8 mouse cellular contexts compared by ENCODE assay signal in the genomic region with DNA sequence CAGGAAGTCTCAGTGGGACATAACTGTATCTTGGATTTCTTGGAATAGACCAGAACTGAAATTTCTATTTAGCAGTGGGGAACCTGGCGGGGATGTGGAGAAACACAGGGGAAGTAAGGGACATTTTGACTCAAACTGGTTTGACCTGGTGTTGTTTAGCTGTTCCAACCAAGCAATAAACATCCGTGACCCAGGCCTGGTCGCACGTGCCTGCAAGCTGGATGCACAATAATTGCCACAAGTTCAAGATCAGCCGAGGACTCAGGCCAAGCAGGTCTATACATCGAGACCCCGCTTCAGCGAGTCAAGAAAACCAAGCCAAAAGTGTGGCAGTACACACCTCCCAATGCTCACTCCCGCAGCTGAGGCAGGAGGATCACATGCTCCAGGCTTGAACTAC. TPM values are rescaled to one million over a fixed set of nuclear protein-coding genes. Genes with fewer than 3 reads are reported as not detected.
A peak's percentile ranks its signal among the peaks of the same experiment; 100 is the strongest.
DNase-seq lines count a peak whose midpoint lies in the region; ATAC-seq and TF ChIP-seq lines count a peak whose summit lies in the region.

No protein-coding gene starts in this region.

- no peak overlapping the region for H3ac ChIP-seq in myocyte (ENCODE audit: control insufficient read depth, insufficient read length)

- H3K9ac ChIP-seq in kidney, embryonic 14.5 days (ENCODE audit: low read depth, low read length) = no peak overlapping the region
- H3K9ac ChIP-seq in embryonic facial prominence, embryonic 14.5 days (ENCODE audit: low read depth, low read length) = no peak overlapping the region
- no peak overlapping the region for H3K9ac ChIP-seq in hindbrain, postnatal 0 days (replicated peaks; ENCODE audit: low read length)

- TF ChIP-seq POLR2A in myocyte (IDR thresholded peaks at IDR 0.05; ENCODE audit: insufficient read length, low read depth) = no peak
- no peak for TF ChIP-seq POLR2A in thymus, adult 2 months (IDR thresholded peaks at IDR 0.05; ENCODE audit: control insufficient read depth, extremely low read depth, insufficient read depth, low read length, poor library complexity)

- no peaks in the 10 kb centered on the region for H3K36me3 ChIP-seq in kidney, embryonic 14.5 days (ENCODE audit: control insufficient read depth, insufficient read depth, low read length)
- no peaks in the 10 kb centered on the region for H3K36me3 ChIP-seq in embryonic facial prominence, embryonic 14.5 days (ENCODE audit: control insufficient read depth, insufficient read depth, low read length)
- no peaks in the 10 kb centered on the region for H3K36me3 ChIP-seq in hindbrain, postnatal 0 days (ENCODE audit: insufficient read depth, low read length)
- no peaks in the 10 kb centered on the region for H3K36me3 ChIP-seq in myocyte (ENCODE audit: control insufficient read depth, insufficient read depth)
- H3K36me3 ChIP-seq in thymus, adult 2 months (ENCODE audit: control insufficient read depth, insufficient read depth, low read length) = no peaks in the 10 kb centered on the region

- H3K9me3 ChIP-seq in kidney, embryonic 14.5 days (ENCODE audit: control insufficient read depth, low read length) = no peaks in the 10 kb centered on the region
- H3K9me3 ChIP-seq in embryonic facial prominence, embryonic 14.5 days (ENCODE audit: control insufficient read depth, low read length) = no peaks in the 10 kb centered on the region
- H3K9me3 ChIP-seq in hindbrain, postnatal 0 days (ENCODE audit: low read length) = no peaks in the 10 kb centered on the region

- H3K27ac ChIP-seq in kidney, embryonic 14.5 days (ENCODE audit: low read depth, low read length) = no peak overlapping the region
- H3K27ac ChIP-seq in embryonic facial prominence, embryonic 14.5 days (replicated peaks; ENCODE audit: low read depth, low read length) = no peak overlapping the region
- peak overlapping the region; percentile 54 for H3K27ac ChIP-seq in hindbrain, postnatal 0 days
- no peak overlapping the region for H3K27ac ChIP-seq in thymus, adult 2 months (ENCODE audit: control insufficient read depth, insufficient read depth, low read length)

- ATAC-seq in kidney, embryonic 14.5 days (ENCODE audit: low FRiP score, low TSS enrichment) = no peak
- ATAC-seq in embryonic facial prominence, embryonic 14.5 days (ENCODE audit: low read depth) = no peak
- no peak for ATAC-seq in hindbrain, postnatal 0 days

- 52% methylated on average over 9 of the region's 9 CpGs for WGBS in kidney, embryonic 14.5 days
- 46% methylated on average over 9 of the region's 9 CpGs for WGBS in embryonic facial prominence, embryonic 14.5 days
- WGBS in hindbrain, postnatal 0 days = 47% methylated on average over 9 of the region's 9 CpGs
- 75% methylated on average over 9 of the region's 9 CpGs for WGBS in thymus, adult 2 months

- peak overlapping the region; percentile 27; the same call in 1 of the 2 replicates for H3K4me2 ChIP-seq in kidney, embryonic 14.5 days (replicated peaks; ENCODE audit: low read depth, low read length)
- peak overlapping the region; percentile 21 for H3K4me2 ChIP-seq in embryonic facial prominence, embryonic 14.5 days (ENCODE audit: low read depth, low read length)
- H3K4me2 ChIP-seq in hindbrain, postnatal 0 days (ENCODE audit: low read depth, low read length) = peak overlapping the region; percentile 41
- H3K4me2 ChIP-seq in myocyte (ENCODE audit: low read depth) = peak overlapping the region; percentile 18

- DNase-seq in kidney, postnatal 36 days = no peak
- no peak for DNase-seq in embryonic facial prominence, embryonic 14.5 days (ENCODE audit: low spot score)
- no peak for DNase-seq in hindbrain, postnatal 0 days (ENCODE audit: low spot score)
- no peak for DNase-seq in MN1 (ENCODE audit: low spot score)
- no peak for DNase-seq in thymus, adult 2 months
- DNase-seq in frontal cortex, adult 2 months (ENCODE audit: extremely low spot score in 1 of 2, low spot score in 1 of 2) = no peak

- peaks cover 4% of the 10 kb centered on the region for H3K4me1 ChIP-seq in kidney, embryonic 14.5 days (ENCODE audit: control insufficient read depth, insufficient read depth, low read length)
- H3K4me1 ChIP-seq in embryonic facial prominence, embryonic 14.5 days (ENCODE audit: control insufficient read depth, insufficient read depth, low read length) = 0 out of 2 replicates have a peak, but pooled peaks cover 3% of the 10 kb centered on the region
- H3K4me1 ChIP-seq in hindbrain, postnatal 0 days (ENCODE audit: insufficient read depth, low read length) = no peaks in the 10 kb centered on the region
- H3K4me1 ChIP-seq in thymus, adult 2 months (replicated peaks; ENCODE audit: control insufficient read depth, insufficient read depth, low read length) = peaks cover 14% of the 10 kb centered on the region

- no peak for TF ChIP-seq CTCF in hindbrain, postnatal 0 days (IDR thresholded peaks at IDR 0.05; ENCODE audit: low read depth)
- no peak for TF ChIP-seq CTCF in thymus, adult 2 months (IDR thresholded peaks at IDR 0.05; ENCODE audit: borderline replicate concordance, control insufficient read depth, extremely low read depth, insufficient read depth, low read length, poor library complexity)

- H3K27me3 ChIP-seq in kidney, embryonic 14.5 days (ENCODE audit: control insufficient read depth, insufficient read depth, low read length) = no peaks in the 10 kb centered on the region
- no peaks in the 10 kb centered on the region for H3K27me3 ChIP-seq in embryonic facial prominence, embryonic 14.5 days (replicated peaks; ENCODE audit: control insufficient read depth, insufficient read depth, low read length)
- no peaks in the 10 kb centered on the region for H3K27me3 ChIP-seq in hindbrain, postnatal 0 days (ENCODE audit: insufficient read depth, low read length)
- no peaks in the 10 kb centered on the region for H3K27me3 ChIP-seq in myocyte (ENCODE audit: control insufficient read depth, insufficient read depth, insufficient read length)
- H3K27me3 ChIP-seq in thymus, adult 2 months (ENCODE audit: control insufficient read depth, insufficient read depth, low read length) = no peaks in the 10 kb centered on the region; the same call in 1 of the 2 replicates

- H3K4me3 ChIP-seq in kidney, embryonic 14.5 days (ENCODE audit: low read length) = peak overlapping the region; percentile 25; the same call in 1 of the 2 replicates
- H3K4me3 ChIP-seq in embryonic facial prominence, embryonic 14.5 days (ENCODE audit: low read depth, low read length) = 0 out of 2 replicates have a peak overlapping the region, but pooled peaks have one; percentile 28
- peak overlapping the region; percentile 14; the same call in 1 of the 2 replicates for H3K4me3 ChIP-seq in hindbrain, postnatal 0 days (ENCODE audit: low read length)
- no peak overlapping the region for H3K4me3 ChIP-seq in myocyte
- no peak overlapping the region for H3K4me3 ChIP-seq in thymus, adult 2 months (ENCODE audit: control insufficient read depth, insufficient read depth, low read length)

- no peaks in the 10 kb centered on the region for H3K79me2 ChIP-seq in myocyte (ENCODE audit: control insufficient read depth, insufficient read depth)

RNA-seq across cellular contexts. Expression of a gene that starts 15.5 kb away (rescaled TPM):
- 8.7 and 14.6 TPM in 2 replicates for polyA plus RNA-seq in kidney, embryonic 14.5 days (2014; fragmentation: Nextera tagmentation; extraction: Ambion mirVana)
- polyA plus RNA-seq in embryonic facial prominence, embryonic 14.5 days (2014; fragmentation: Nextera tagmentation; extraction: Ambion mirVana) = 6.2 and 6.4 TPM in 2 replicates
- 129 and 145 TPM in 2 replicates for total RNA-seq in hindbrain, postnatal 0 days (2014; rRNA removed)
- 11.6 and 14.2 TPM in 2 replicates for polyA plus RNA-seq in hindbrain, postnatal 0 days (2015; fragmentation: Nextera tagmentation; extraction: Ambion mirVana)
- 29.6 TPM for polyA plus RNA-seq in myocyte (2012; fragmentation: generic; extraction: Trizol)
- 34.9 and 38.2 TPM in 2 replicates for polyA plus RNA-seq in thymus, adult 2 months (2012; rRNA removed)
- polyA plus RNA-seq in frontal cortex, adult 2 months (2012; rRNA removed) = 17.2 and 17.7 TPM in 2 replicates

RNA-seq across cellular contexts. Expression of a gene that starts 15.7 kb away (rescaled TPM):
- 0.62 and 0.66 TPM in 2 replicates for polyA plus RNA-seq in kidney, embryonic 14.5 days (2014; fragmentation: Nextera tagmentation; extraction: Ambion mirVana)
- polyA plus RNA-seq in embryonic facial prominence, embryonic 14.5 days (2014; fragmentation: Nextera tagmentation; extraction: Ambion mirVana) = 0.47 and 0.72 TPM in 2 replicates
- total RNA-seq in hindbrain, postnatal 0 days (2014; rRNA removed) = 15.7 and 18.3 TPM in 2 replicates
- polyA plus RNA-seq in hindbrain, postnatal 0 days (2015; fragmentation: Nextera tagmentation; extraction: Ambion mirVana) = 8.9 and 9.3 TPM in 2 replicates
- polyA plus RNA-seq in myocyte (2012; fragmentation: generic; extraction: Trizol) = 0.05 TPM
- 0.17 and 0.22 TPM in 2 replicates for polyA plus RNA-seq in thymus, adult 2 months (2012; rRNA removed)
- polyA plus RNA-seq in frontal cortex, adult 2 months (2012; rRNA removed) = 24.9 and 33.3 TPM in 2 replicates

RNA-seq across cellular contexts. Expression of a gene that starts 23.8 kb away (rescaled TPM):
- polyA plus RNA-seq in kidney, embryonic 14.5 days (2014; fragmentation: Nextera tagmentation; extraction: Ambion mirVana) = 1.2 and 2.7 TPM in 2 replicates
- 5.8 and 6.3 TPM in 2 replicates for polyA plus RNA-seq in embryonic facial prominence, embryonic 14.5 days (2014; fragmentation: Nextera tagmentation; extraction: Ambion mirVana)
- 0.18 and 1.0 TPM in 2 replicates for total RNA-seq in hindbrain, postnatal 0 days (2014; rRNA removed)
- 0.91 and 1.2 TPM in 2 replicates for polyA plus RNA-seq in hindbrain, postnatal 0 days (2015; fragmentation: Nextera tagmentation; extraction: Ambion mirVana)
- 57.8 TPM for polyA plus RNA-seq in myocyte (2012; fragmentation: generic; extraction: Trizol)
- 4.6 and 9.0 TPM in 2 replicates for polyA plus RNA-seq in thymus, adult 2 months (2012; rRNA removed)
- polyA plus RNA-seq in frontal cortex, adult 2 months (2012; rRNA removed) = 5.6 and 7.3 TPM in 2 replicates

RNA-seq across cellular contexts. Expression of a gene that starts 27.4 kb away (rescaled TPM):
- polyA plus RNA-seq in kidney, embryonic 14.5 days (2014; fragmentation: Nextera tagmentation; extraction: Ambion mirVana) = 248 and 270 TPM in 2 replicates
- polyA plus RNA-seq in embryonic facial prominence, embryonic 14.5 days (2014; fragmentation: Nextera tagmentation; extraction: Ambion mirVana) = 164 and 186 TPM in 2 replicates
- total RNA-seq in hindbrain, postnatal 0 days (2014; rRNA removed) = 48.2 and 50.4 TPM in 2 replicates
- polyA plus RNA-seq in hindbrain, postnatal 0 days (2015; fragmentation: Nextera tagmentation; extraction: Ambion mirVana) = 166 and 175 TPM in 2 replicates
- 190 TPM for polyA plus RNA-seq in myocyte (2012; fragmentation: generic; extraction: Trizol)
- 268 and 290 TPM in 2 replicates for polyA plus RNA-seq in thymus, adult 2 months (2012; rRNA removed)
- 200 and 215 TPM in 2 replicates for polyA plus RNA-seq in frontal cortex, adult 2 months (2012; rRNA removed)

RNA-seq across cellular contexts. Expression of a gene that starts 34.6 kb away (rescaled TPM):
- 806 and 1,046 TPM in 2 replicates for polyA plus RNA-seq in kidney, embryonic 14.5 days (2014; fragmentation: Nextera tagmentation; extraction: Ambion mirVana)
- polyA plus RNA-seq in embryonic facial prominence, embryonic 14.5 days (2014; fragmentation: Nextera tagmentation; extraction: Ambion mirVana) = 751 and 879 TPM in 2 replicates
- 369 and 391 TPM in 2 replicates for total RNA-seq in hindbrain, postnatal 0 days (2014; rRNA removed)
- polyA plus RNA-seq in hindbrain, postnatal 0 days (2015; fragmentation: Nextera tagmentation; extraction: Ambion mirVana) = 897 and 981 TPM in 2 replicates
- polyA plus RNA-seq in myocyte (2012; fragmentation: generic; extraction: Trizol) = 1,247 TPM
- polyA plus RNA-seq in thymus, adult 2 months (2012; rRNA removed) = 1,246 and 1,699 TPM in 2 replicates
- 1,306 and 1,773 TPM in 2 replicates for polyA plus RNA-seq in frontal cortex, adult 2 months (2012; rRNA removed)

Comparison
In these comparisons a context has a peak if more than half of its experiments do, and no peak if none do; other contexts are left out.
1. H3K4me3 ChIP-seq: peak in kidney, embryonic 14.5 days (single experiment), embryonic facial prominence, embryonic 14.5 days (single experiment) and hindbrain, postnatal 0 days (single experiment); none in myocyte (single experiment) and thymus, adult 2 months (single experiment).
2. Peak in every context shown above with its lines, with median percentiles within 50 percentile points of each other: H3K4me2 ChIP-seq.